Mouse (Mus musculus) liver, adult 2 months (tissue): Measurements from ENCODE around the gene Ryr3.

Source experiments
- CTCF ChIP-seq: fragments of 200-500 bp; IDR thresholded peaks from 2 replicates; pipeline ENCODE4 v1.5.1; 2011; ENCODE audit warnings: low read depth, low read length, control low read depth
- POLR2A ChIP-seq: fragments of 200-500 bp; IDR thresholded peaks from 2 replicates; pipeline ENCODE4 v1.6.1; 2011; ENCODE audit warnings: low read length, control low read depth; ENCODE audit not compliant: insufficient read depth; ENCODE audit errors: extremely low read depth

DNA sequence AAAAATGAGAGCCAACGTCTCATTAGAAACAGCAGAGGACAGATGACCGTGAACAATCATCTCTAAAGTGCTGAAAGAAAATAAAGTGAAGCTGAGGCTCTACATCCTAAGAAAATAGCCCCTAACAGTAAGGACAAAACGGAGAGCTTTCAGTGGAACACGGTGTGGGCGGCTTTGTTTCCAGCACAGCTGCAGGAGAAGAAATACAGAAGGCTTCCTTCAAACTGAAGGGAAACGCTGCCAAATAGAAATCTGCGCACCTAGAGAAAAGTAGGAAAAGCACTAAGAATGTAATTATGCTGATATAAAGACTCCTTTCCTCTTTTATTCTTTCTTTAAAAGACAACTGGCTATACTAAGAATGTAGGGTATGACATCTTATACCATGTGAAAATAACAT is 197.0 kb downstream of the Ryr3 start:
- TF ChIP-seq CTCF (no peak), POLR2A (no peak)
